Mouse (Mus musculus): Measurements from ENCODE around the gene Pgpep1. TPM values are rescaled to one million over a fixed set of nuclear protein-coding genes. Genes with fewer than 3 reads are reported as not detected.

Pgpep1 gene
- 10 to 100 TPM; 38.4 to 46.8 TPM for total RNA-seq (2021)
- long read RNA-seq, experiment 1, full-length matches to known transcripts = 20 of 23 reads
- long read RNA-seq, experiment 1, partial matches to known transcripts = 0 of 23 reads
- long read RNA-seq, experiment 1, other reads (novel, unspliced or antisense) = 3 of 23 reads
- long read RNA-seq, experiment 2, full-length matches to known transcripts = 19 of 27 reads
- long read RNA-seq, experiment 2, partial matches to known transcripts = 1 of 27 reads
- long read RNA-seq, experiment 2, other reads (novel, unspliced or antisense) = 7 of 27 reads

- intact Hi-C loops (cut with DNase I) = no loop called here
- no peak for DNase-seq
These were observed at the start of gene Pgpep1 for GRCm38 (mm10) chr8:70660273-70660725. Gene Pgpep1, minus strand, starts transcription at chr8:70660388.

GRCm38 (mm10) chr8:70709794-70710193 lies 49.6 kb upstream of the Pgpep1 start:
- intact Hi-C loops (cut with DNase I) = no loop called here
- no peak for DNase-seq

GRCm38 (mm10) chr8:70708281-70708680 lies 48.1 kb upstream of the Pgpep1 start:
- no peak for DNase-seq
- intact Hi-C loops (cut with DNase I) = no loop called here

GRCm38 (mm10) chr8:70703287-70703686 lies 43.1 kb upstream of the Pgpep1 start, which contains the start of gene Iqcn:
Gene Iqcn, plus strand, starts transcription at chr8:70703457.
- intact Hi-C loops (cut with DNase I) = loop anchor here (5.0 kb wide), 2 partner anchors 76 to 91 kb away; no protein-coding TSS in a partner anchor
- DNase-seq = no peak

GRCm38 (mm10) chr8:70702842-70703182 lies 42.6 kb upstream of the Pgpep1 start:
- peak; percentile 83 to 88 for DNase-seq
- intact Hi-C loops (cut with DNase I) = loop anchor here (5.0 kb wide), 2 partner anchors 76 to 91 kb away; no protein-coding TSS in a partner anchor

DNA sequence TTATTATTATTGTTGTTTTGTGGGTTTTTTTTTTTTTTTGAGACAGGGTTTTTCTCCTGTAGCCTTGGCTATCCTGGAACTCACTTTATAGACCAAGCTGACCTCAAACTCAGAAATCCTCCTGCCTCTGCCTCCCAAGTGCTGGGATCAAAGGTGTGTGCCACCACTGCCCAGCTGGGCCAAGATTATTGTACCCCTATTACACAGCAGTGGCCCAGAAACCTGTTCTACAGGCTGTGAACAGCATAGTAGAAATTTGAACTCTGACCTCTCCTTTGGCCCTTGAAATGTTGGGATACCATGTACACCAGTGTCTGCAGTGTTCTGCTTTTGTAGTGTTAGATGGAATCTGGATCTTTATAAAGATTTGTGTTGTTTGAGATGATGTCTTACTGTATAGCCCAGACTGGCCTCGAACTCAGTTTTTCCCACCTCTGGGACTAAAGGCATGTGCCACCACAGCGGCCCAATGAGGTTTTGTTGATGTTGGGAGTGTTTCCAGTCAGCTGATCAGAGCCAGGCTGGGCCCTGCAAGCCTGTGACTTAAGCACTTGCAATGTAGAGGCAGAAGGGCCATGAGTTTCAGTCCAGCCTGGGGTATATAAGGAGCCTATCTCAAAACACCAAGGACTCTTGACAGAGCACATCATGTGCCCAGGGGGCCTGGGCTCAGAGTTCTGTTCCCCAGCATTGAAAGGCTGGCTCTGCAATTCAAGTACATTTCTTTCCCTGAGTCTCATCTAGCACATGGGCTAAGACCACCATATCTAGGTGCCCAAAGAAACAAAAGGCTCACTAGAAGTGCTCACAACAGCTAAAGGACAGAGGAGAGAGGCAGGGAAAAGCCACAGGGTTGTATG lies 42.0 kb upstream of the Pgpep1 start:
- intact Hi-C loops (cut with DNase I) = loop anchor here (5.0 kb wide), 2 partner anchors 75 to 90 kb away; no protein-coding TSS in a partner anchor
- no peak for DNase-seq

GRCm38 (mm10) chr8:70701048-70701981 lies 41.1 kb upstream of the Pgpep1 start:
- intact Hi-C loops (cut with DNase I) = loop anchor here (5.0 kb wide), 2 partner anchors 74 to 89 kb away; no protein-coding TSS in a partner anchor

GRCm38 (mm10) chr8:70700555-70700922 lies 40.4 kb upstream of the Pgpep1 start:
- DNase-seq = peak; percentile 90 to 92
- intact Hi-C loops (cut with DNase I) = loop anchor here (1.0 to 5.0 kb wide), 3 partner anchors 28 to 88 kb away; no protein-coding TSS in a partner anchor

More at GRCm38 (mm10) chr8:70701048-70701981, 41.1 kb upstream of the Pgpep1 start:
- no peak for DNase-seq

GRCm38 (mm10) chr8:70699834-70700554 lies 39.8 kb upstream of the Pgpep1 start:
- intact Hi-C loops (cut with DNase I) = loop anchor here (1.0 to 5.0 kb wide), 3 partner anchors 28 to 88 kb away; no protein-coding TSS in a partner anchor
- peak; percentile 84 to 85 for DNase-seq

DNA sequence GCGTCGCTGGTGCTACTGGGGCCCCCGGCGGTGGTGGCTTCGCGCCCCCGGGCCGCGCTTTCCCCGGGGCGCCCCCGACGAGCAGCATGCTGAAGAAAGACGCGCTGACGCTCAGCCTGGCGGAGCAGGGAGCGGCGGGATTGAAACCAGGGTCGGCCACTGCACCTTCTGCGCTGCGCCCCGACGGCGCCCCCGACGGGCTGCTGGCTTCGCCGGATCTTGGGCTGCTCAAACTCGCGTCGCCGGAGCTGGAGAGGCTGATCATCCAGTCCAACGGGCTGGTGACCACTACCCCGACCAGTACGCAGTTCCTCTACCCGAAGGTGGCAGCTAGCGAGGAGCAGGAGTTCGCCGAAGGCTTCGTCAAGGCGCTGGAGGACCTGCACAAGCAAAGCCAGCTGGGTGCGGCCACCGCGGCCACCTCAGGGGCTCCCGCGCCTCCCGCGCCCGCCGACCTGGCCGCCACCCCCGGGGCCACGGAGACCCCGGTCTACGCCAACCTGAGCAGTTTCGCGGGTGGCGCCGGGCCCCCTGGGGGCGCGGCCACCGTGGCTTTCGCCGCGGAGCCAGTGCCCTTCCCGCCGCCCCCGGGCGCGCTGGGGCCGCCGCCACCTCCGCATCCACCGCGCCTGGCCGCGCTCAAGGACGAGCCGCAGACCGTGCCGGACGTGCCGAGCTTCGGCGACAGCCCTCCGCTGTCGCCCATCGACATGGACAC lies 39.1 kb upstream of the Pgpep1 start:
- intact Hi-C loops (cut with DNase I) = no loop called here
- DNase-seq = peak in 1 of 2 experiments; percentile 69

GRCm38 (mm10) chr8:70698310-70699109 lies 38.3 kb upstream of the Pgpep1 start, which contains the start of gene Jund:
Gene Jund, plus strand, starts transcription at chr8:70698949.
- intact Hi-C loops (cut with DNase I) = no loop called here
- DNase-seq = peak; percentile 100

- DNase-seq = no peak
- intact Hi-C loops (cut with DNase I) = no loop called here
These were observed 37.4 kb upstream of the Pgpep1 start for GRCm38 (mm10) chr8:70697366-70698250.

DNA sequence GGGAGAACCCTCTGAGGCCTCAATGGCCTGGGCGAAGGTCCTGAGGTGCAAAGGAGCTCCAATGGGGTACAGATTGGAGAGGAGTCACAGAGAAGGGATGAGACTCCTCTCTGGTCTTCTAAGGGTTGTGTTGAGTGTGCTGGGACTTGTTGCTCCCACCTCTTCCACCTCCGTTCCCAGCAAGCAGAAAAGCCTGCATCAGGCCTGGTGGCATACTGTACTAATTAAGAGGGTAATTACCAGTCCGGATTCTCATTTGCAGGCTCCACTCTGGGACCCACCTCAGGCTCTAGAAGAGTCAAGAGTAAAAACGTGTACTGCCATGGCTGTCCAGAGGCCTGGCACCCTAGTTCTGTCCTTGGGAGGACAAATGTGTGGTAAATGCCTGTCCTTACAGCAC lies 36.8 kb upstream of the Pgpep1 start:
- DNase-seq = no peak
- intact Hi-C loops (cut with DNase I) = no loop called here

GRCm38 (mm10) chr8:70696019-70696885 lies 36.1 kb upstream of the Pgpep1 start:
- peak; percentile 84 for DNase-seq
- intact Hi-C loops (cut with DNase I) = no loop called here

- intact Hi-C loops (cut with DNase I) = loop anchor here (2.0 kb wide), 1 partner anchor 21 kb away; no protein-coding TSS in a partner anchor
- peak; percentile 56 to 63 for DNase-seq
These were observed 35.3 kb upstream of the Pgpep1 start for GRCm38 (mm10) chr8:70695318-70696018.
